Mouse (Mus musculus): Measurements from ENCODE around the gene Lpcat1. TPM values are rescaled to one million over a fixed set of nuclear protein-coding genes. Genes with fewer than 3 reads are reported as not detected.

Lpcat1 gene
- total RNA-seq, 2 experiments from 2014 or later = 36.6 to 39.4 TPM

DNA sequence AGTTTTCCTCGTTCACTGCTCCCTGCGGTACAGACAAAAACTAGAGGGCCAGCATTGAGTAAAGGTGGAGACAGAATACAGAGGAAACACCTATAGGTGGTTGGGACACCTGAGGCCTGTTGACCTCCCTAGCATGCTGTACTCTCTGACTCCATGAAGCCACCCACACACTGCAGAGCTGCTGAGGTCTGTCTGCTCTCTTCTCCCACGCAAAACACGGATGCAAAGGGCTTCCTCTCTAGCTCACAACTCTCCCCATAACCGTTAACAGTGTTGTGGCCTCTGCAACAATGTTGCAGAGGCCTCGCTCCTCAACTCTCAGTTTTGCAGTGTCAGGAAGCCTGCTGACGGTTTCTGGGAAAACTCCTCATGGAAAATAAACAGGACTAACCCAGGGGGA is 15.5 kb downstream of the Lpcat1 start:
- no peak for DNase-seq

DNA sequence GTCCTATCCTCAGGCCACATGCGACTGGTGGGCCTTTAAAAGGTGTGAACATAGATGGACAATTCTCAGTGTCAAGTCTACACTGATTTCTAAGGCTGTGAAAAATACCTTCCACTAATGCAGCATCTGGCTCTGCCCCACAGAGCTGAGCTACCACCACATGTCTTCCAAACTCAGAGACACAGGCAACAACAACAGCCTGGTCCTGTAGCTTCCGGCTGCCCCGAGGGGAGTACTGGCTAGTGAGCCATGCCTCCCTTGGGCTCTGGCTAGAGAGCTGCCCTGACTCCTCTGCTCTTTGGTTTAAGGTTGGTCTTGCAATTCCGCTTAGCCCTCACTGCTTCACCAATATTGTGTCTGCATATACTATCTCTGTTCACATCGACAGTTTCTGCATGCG is 16.3 kb downstream of the Lpcat1 start:
- no peak for DNase-seq

DNA sequence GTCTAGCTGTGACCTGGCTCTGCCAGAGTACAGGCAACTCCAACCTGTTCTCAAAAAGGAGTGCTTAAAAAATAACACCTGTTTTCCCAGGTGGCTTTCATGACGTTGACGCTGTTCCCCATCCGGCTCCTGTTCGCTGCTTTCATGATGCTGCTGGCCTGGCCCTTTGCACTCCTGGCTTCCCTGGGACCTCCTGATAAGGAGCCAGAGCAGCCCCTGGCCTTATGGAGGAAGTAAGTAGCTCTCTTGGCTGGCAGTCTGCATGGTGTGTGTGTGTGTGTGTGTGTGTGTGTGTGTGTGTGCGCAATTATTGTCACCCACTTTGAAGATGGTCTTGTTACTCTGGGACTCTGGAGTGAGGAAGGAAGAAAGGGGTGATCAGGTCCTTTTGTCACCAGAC is 17.2 kb downstream of the Lpcat1 start:
- DNase-seq = no peak

DNA sequence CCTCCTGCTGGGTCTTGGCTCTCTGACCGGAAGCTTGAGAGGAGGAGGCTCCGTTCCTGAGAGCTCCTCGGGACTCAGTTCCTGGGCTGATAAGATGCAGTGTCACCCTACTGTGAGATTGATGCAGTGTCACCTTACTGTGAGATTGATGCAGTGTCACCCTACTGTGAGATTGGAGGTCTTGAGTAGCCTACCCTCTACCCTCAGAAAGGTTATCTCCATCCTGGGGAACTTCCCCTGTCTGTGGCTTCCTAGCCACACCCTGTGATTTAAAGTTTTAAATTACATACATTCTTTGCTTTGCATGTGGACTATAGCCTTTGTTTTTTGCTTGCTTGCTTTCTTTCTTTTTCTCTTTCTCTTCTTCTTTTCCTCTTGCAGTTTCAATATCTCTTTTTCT is 21.1 kb downstream of the Lpcat1 start:
- DNase-seq = no peak

DNA sequence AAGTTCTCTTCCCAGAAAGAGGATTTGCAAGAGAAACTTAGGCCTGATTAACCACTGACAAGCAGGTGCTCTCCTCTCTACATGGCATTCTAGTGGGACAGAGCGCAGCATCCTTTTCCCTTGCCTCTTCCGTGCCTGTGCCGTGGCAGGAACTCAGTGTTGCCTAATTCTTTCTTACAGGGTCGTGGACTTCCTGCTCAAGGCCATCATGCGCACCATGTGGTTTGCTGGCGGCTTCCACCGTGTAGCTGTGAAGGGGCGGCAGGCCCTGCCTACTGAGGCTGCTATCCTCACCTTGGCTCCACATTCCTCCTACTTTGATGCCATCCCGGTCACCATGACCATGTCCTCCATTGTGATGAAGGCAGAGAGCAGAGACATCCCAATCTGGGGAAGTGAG is 21.7 kb downstream of the Lpcat1 start:
- DNase-seq = no peak

DNA sequence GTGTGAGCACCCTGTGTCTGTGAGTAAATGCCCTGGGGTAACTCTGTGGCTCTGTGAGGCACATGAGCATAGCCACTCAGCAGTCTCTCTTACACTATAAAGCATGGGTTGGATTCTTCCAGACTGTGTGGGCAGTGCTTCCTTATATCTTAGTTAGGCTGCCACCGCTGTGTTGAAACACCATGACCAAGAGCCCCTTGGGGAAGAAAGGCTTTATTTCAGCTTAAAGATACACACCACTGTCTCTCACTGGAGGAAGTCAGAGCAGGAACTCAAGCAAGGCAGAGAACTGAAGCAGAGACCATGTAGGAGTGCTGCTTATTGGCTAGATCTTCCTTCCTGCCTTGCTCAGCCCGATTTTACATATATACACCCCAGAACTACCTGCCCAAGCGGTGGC is 23.0 kb downstream of the Lpcat1 start:
- DNase-seq = no peak

DNA sequence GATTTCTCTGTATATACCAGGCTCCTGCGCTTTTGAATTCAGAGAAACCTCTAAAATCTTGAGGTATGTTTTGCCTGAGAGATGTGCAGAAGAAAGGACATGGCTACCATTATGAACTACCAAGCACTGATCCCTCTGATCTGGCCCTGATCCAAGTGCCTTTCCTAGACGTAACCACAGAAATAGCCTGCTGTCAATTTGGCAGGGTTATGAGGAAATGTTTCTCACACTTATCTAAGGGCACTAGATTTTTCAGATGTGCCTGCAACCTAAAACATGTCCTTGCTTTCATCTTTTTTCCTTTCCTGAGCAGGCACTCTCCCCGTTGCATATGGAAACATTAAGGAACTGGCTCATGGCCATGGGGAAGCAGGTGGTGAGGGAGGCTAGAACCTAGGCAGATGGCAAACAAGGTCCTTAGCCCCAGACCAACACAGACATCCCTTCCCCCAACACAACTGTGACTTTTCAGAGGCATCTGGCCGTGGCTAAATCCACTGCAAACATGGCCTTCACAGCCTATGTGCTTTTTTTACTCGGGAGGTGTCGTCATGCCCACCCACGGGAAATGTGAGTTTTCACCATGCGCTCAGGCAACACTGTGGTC is 23.7 kb downstream of the Lpcat1 start:
- no peak for DNase-seq

DNA sequence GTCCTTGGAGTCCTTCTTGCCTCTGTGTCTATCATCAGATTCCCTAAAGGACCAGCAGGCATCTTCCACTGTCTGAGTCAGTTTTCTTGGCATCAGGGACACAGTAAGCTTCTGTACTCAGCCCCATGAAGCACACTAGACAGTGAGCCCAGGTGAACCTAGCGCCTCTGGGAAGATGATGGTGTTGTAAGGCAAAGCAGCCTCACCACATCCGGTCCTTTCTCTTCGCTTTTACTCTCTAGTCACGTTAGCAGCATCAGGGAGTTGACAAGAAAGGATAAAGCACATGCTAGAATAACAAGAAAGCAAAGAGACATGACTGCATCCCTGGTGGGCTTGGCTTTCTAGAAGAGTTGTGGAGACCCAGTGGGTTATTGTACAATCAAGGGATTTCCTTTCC is 26.2 kb downstream of the Lpcat1 start:
- DNase-seq = no peak

DNA sequence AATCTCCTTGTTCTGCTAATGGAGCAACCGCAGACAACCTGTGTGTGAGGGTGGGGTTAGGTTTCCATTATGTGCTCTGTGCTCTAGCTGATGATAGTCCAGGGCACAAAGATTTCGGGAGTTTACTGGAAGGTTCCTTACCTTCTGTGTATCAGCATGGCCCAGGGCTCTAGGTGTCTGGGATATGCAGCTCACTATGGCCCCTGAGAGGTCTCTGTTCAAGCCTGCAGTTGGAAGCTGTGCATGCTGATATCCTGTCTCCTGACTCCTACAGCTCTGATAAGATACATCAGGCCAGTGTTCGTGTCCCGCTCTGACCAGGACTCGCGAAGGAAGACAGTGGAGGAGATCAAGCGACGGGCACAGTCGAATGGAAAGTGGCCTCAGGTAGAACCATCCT is 27.5 kb downstream of the Lpcat1 start:
- no peak for DNase-seq

DNA sequence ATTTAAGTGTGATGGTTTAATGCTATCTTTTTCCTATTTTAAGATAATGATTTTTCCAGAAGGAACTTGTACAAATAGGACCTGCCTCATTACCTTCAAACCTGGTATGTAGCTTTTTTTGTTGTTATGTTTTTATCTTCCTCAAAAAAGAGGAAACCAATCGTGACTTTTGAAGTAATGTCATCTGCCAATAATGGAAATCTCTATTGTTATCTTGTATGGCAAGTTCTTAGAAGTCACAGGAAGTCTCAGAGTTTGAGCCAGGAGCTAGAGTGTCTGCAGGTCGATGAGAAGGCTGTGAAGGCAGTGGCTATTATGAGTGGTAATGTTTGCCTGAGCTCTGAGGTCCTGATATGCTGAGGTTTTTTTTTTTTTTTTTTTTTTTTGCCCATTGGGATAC is 29.1 kb downstream of the Lpcat1 start:
- DNase-seq = no peak

DNA sequence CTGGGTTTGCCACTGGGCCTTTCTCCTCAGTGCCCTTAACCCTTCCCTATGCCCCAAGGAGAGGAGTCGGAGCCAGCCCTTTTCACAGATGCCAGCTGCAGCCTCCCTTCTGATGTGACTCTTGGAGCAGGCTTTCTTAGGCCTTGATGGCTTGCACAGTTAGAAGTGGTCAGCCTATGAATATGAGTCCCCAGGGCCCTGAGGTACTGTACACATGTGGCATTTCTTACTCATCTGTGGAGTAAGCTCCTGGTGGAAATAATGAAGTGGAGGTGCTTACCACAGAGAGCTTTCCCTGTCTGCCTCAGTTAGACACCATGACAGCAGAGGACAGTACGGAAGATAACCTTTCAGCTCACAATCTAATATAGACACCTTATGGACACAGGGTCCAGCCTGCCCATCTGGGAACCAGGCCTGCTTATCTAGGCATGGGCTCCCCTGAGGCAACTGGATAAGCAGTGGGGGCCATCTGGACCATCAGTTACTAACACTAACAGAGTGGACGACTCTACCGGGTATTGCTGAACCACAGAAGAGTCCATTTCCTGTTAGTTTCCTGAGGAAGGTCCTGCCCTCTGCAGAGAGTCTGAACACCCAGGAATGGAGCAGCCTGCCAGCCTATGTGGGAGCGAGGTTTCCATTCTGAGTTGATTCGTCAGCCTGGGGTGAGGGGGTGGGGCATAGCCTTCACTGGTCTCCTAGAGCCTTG is 33.1 kb downstream of the Lpcat1 start:
- no peak for DNase-seq

DNA sequence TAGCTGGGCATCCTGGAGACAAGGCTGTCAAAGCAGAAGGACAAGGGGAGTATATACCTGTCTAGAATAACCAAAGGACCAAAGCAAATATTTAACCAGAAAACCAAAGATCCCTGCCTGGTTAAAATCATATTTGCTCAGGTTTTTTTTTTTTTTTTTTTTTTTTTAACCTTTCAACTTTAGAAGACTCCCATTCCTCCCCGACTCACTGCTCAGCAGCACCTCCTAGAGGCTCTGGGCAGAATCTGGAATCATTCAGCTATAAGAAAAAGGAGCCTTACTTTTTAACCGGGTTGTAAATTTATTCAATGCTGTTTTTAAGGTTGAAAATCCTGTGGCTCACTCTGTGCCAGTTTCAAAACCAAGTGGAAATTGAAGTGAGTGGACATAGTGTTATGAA is 35.7 kb downstream of the Lpcat1 start:
- DNase-seq = no peak

DNA sequence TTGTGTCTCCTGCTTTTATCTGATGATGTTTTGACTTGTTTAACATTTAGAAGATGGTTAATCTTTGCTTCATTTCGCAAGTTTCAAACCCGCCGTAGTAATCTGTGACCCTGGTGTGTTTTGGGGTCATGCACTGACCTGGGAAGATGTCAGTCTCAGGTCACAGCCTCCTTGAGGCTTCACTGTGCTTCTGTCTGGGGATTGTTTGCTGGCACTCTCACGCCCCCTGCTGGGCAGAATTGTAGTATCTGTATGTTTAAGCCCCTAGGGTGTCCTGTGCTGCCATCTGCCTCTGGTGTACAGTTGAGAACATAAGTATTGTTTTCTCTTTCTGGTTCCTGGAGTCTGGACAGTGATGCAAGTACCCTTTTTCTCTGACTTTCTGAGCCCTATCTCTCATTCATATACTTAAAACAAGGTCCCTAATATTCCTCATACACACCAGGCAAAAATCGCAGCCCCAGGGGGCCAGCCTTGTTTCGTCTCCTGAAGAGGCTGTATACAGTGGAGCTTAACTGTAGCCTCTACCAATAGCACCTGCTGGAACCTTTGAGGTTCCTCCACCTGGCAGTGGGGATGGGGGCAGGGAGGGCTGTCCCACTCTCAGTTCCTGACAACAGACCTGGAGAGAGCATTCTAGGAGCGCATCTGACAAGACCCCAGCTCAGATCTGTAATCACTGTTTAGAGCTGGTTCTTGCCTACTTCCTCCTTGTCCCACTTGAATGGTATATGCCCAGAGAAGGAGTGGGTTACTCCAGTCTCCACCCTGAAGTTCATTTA is 38.9 kb downstream of the Lpcat1 start:
- DNase-seq = peak; percentile 79 to 84

DNA sequence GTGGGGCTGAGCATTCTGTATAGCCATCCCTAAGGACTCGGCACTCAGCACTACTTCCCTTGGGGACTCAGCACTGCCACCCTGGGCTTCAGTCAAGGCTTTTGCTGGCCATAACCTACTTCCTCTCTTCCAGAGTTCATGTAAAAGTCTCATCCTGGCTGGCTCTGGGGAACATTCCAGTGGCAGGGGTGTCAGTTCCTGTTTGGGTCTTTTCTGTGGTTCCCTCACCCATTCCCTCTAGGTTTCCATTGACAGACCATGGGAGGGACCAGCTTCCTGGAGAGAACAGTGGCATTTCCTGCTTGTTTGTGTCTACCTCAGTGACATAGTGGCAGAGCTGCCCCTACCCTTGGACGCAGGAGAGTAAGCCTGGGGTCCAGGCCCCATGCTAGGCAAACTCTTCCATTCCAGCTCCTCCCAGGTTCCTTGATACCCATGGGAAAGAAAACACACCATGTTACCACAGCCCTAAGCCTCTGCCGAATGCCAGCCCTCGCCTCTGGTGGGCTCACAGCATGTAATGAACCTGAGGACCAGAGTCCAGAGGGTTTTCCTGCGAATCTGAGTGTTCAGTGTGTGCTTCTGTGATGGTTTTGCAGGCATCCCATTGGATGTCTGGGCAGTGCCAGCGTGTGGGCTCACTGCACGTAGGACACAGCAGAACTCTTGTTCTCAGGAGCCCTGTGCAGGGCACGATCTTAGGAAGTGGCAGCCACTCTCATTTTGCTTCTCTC is 42.0 kb downstream of the Lpcat1 start:
- no peak for DNase-seq

DNA sequence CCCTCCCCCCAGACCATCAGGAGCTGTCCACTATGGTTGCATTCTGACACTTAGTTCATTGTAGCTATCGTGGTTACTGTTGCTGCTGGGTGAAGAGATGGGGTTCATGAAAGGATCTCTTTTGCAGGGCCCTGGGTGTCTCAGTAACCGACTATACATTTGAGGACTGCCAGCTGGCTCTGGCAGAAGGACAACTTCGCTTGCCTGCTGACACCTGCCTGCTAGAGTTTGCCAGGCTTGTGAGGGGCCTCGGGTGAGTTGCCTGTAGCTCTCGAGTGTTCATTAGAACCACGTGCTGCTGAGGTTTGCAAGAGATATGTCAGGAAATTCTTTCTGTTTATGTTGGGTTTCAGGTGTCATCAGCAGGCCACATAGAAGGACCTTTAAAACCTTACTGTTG is 42.9 kb downstream of the Lpcat1 start:
- DNase-seq = no peak

DNA sequence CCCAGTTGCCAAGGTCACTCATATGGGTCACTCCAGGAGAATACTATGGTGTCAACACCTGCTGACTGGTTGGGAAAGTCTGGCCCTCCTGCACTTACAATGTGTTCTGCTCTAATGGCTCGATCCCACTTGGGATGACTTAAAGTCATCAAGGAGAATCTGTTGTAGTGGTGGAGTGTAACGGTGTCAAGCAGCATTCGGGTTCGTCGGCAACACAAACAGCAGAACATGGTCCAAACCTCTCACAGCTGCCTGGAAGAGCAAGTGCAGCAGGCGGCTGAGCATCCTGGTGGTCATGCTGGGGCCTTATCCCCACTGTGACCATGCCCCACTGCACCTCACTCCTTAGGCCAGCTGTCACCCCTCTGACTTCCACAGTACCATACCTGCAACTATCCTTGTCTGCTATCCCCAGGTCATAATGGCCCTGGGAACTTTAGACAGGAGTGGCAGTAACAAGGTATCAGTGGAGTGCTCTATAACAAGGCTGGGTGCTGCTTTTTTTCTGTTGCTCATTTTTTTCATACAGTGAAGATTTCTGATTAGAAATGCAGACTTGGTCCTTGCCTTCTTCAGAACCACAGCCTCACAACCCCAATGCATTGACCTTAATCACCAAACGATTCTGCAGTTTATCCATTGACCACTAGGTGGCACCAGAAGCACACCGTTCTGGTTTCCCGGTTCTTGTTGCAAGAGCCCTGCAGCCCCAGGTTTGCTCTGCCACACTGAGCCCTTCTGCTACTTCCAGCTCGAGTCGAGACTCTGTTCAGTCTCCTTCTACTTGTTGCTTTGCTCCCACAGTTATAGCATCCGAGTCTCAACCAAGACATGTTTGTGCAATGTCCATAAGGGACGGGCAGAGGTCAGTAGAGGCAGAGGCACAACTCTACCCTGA is 46.0 kb downstream of the Lpcat1 start:
- DNase-seq = peak; percentile 64 to 69

DNA sequence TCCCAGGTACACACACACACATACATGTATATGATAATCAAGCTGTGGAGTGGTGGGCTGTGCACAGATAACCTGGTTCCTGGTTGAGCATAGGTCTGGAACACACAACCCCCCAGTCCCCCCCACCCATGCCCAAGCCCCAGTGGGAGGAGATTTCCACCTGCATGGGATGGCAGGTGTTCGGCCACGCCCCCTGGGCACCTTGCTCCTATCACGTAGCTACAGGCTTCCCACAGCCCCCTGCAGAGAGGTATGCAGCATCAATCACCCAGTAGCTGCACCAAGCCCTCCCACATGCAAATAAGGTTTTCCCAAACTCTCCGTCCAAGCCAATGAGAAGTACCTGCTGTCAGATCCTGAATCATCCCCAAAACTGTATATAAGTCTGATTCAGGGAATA is 49.9 kb downstream of the Lpcat1 start:
- DNase-seq = no peak

DNA sequence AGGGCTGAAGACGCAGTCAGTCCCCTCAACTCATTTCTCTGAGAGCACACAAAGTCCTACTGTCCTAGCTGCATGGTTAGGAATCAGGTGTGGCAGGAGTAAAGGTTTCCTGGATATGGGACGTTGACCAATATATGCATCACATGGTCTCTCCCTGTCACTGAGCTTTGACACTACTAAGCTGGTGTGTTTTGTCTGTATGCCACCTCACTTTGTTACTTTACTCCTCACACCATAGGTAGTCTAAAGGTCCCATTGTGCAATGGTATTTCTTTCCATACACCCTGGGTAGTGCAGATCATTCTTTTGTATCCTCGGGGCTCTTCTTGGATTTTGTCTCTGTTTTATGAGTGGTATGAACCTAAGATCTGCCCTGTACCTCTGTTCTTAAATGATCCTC is 66.7 kb downstream of the Lpcat1 start:
- no peak for DNase-seq

DNA sequence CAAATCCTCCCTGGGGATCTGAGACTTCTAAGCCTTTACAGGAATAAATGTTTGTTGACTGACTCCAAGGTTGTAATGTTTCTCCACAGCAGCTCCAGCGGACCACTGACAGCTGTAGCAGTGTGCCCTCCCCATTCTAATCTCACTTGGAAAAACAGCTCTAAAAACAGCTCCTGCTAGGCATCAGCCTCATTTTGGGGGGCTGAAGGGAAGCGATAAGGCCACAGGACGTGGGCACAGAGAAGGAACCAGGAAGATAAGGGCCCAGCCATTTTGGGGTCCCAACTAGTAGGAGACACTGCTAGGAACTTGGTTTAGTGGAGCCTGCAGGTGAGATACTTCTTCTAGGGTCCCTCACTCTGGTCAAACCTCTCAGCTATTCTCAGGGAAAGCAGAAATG is 68.3 kb downstream of the Lpcat1 start:
- DNase-seq = no peak

DNA sequence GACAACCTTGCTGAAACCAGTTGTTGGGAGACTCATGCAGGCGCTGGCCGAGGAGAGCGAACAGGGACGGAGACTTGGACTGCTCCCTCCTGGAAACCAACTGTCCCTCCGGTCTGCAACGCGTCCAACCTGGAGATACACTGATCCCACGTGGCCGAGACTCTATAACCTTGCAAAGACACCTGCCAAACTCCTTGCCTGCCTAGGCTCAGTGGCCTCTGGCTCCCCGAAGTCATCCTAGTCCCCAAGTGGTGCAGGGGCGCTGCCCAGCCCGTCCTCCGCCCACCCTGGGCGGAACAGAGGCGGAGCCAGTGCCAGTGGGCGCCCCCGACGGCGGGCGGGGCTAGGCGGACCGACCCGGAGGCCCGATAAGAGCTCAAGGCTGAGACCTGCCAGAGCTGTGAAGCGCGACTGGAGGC is 69.4 kb downstream of the Lpcat1 start, which contains the start of gene Slc6a3:
Slc6a3 (plus strand) TSS at position 345 of the 419 bp plus-strand sequence.
- DNase-seq = no peak

DNA sequence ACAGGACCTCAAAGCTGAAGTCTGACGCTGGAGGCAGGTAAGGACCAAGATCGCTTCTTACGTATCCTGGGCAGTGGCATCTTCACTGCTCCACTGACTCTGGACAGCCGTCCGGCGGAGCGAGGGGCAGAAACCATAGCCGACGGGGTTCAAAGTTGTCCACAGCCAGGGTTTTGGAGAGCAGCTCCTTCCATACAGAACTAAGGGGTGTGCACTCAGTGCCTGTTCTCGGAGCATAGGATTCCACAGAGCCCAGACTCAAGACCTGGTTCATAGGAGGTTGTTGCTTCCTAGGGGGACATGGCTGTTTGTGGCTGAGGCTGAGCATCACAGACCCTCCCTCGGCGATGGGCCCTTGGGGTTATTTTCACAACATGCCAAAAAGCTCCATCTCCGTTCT is 69.8 kb downstream of the Lpcat1 start:
- no peak for DNase-seq

DNA sequence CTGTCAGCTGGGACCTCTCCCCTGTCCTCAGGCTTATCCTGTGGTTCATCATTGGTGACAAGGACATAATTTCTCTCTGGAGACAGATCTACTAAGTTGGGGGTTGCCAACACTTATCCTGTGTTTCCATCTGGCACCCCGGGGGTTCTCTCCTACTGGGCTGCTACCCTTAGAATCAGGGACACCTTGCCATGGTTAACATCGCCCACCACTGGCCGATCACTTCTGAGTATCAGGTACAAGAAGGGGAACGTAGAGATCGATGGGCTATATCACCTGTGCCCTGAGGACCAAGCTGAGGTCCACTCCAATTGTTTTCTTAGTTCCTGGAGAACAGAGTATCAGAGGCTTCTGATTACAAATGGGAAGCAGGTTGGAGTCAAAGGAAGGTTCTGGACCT is 97.2 kb downstream of the Lpcat1 start:
- DNase-seq = no peak
